Mouse (Mus musculus) hindbrain, embryonic 14.5 days (tissue): ENCODE data around the gene Cdh4. TPM values are rescaled to one million over a fixed set of nuclear protein-coding genes. Genes with fewer than 3 reads are reported as not detected.

ENCODE experiments used
- ATAC-seq: fragments of 200-750 bp; cut with Nextera tagmentation; 2 replicates; pipeline ENCODE4 v1.8.0; 2017; ENCODE audit warnings: moderate number of reproducible peaks, mild to moderate bottlenecking, moderate TSS enrichment, moderate library complexity; ENCODE audit not compliant: low FRiP score
- DNase-seq: peaks from one replicate; pipeline ENCODE4 v3.0.0-alpha.2; 2015; ENCODE audit warnings: low spot score
- H3K27ac ChIP-seq: fragments of 300-500 bp; sonication (generic); 2 replicates; pipeline ENCODE4 v1.5.1; 2014; ENCODE audit warnings: mild to moderate bottlenecking, moderate library complexity
- H3K27me3 ChIP-seq: fragments of 300-500 bp; sonication (generic); 2 replicates; pipeline ENCODE4 v1.6.1; 2014; ENCODE audit warnings: mild to moderate bottlenecking, low read length, mixed read lengths; ENCODE audit not compliant: control insufficient read depth, insufficient read depth
- H3K36me3 ChIP-seq: fragments of 300-500 bp; sonication (generic); replicated peaks from 2 replicates; pipeline ENCODE4 v1.6.1; 2014; ENCODE audit not compliant: control insufficient read depth, insufficient read depth
- H3K4me1 ChIP-seq: fragments of 300-500 bp; sonication (generic); replicated peaks from 2 replicates; pipeline ENCODE4 v1.6.1; 2014; ENCODE audit warnings: antibody characterized with exemption, low read length, mixed read lengths; ENCODE audit not compliant: control insufficient read depth, insufficient read depth
- H3K4me2 ChIP-seq: fragments of 300-500 bp; sonication (generic); replicated peaks from 2 replicates; pipeline ENCODE4 v1.6.1; 2014; ENCODE audit warnings: mild to moderate bottlenecking, moderate library complexity
- H3K4me3 ChIP-seq: fragments of 300-500 bp; sonication (generic); replicated peaks from 2 replicates; pipeline ENCODE4 v1.5.1; 2014; ENCODE audit warnings: mild to moderate bottlenecking, low read length
- H3K9ac ChIP-seq: fragments of 300-500 bp; sonication (generic); 2 replicates; pipeline ENCODE4 v1.6.1; 2014
- H3K9me3 ChIP-seq: fragments of 300-500 bp; sonication (generic); 2 replicates; pipeline ENCODE4 v1.6.1; 2016; ENCODE audit warnings: low read length; ENCODE audit not compliant: control insufficient read depth
- WGBS: fragments of 180-500 bp; shearing (Covaris S2); extraction: QIAGEN DNeasy Blood & Tissue Kit; methylation state at CpG from one replicate; pipeline ENCODE4 v1.1.7; 2014; 5-methylcytosine and 5-hydroxymethylcytosine counted together
- polyA plus RNA-seq: library from polyadenylated mRNA; unstranded; fragments of >200 nt; fragmentation: Nextera tagmentation; extraction: Ambion mirVana; gene quantifications from 2 replicates; pipeline ENCODE4 v1.2.1, GENCODE M21; 2014

Gene Cdh4
- polyA plus RNA-seq, 1 experiment from 2014 or later: 32.8 TPM

DNA sequence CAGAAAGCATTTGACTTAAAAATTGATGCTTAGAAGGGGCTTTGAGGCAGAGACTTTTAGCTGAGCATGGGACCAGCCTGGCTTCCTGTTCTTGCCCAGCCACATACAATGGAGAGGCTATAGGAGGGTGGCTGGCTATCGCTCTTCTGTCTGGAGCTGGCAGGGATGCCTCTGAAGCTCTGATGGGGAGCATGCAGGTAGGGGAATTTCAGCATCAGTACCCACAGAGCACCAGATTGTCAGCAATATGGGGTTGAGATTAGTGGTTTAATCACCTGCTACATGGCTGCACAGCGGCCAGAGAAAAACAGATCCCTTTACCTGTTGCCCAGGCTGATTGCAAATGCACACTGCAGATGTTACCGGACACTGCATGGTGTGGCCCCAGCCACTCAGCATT is 264.4 kb downstream of the Cdh4 start:
- Histone ChIP-seq H3K9ac (no peak overlapping the region), H3K9me3 (no peaks in the 10 kb centered on the region), H3K4me1 (0 out of 2 replicates have a peak, but pooled peaks cover 3% of the 10 kb centered on the region), H3K4me2 (no peak overlapping the region), H3K36me3 (no peaks in the 10 kb centered on the region), H3K4me3 (no peak overlapping the region), H3K27me3 (no peaks in the 10 kb centered on the region), H3K27ac (no peak overlapping the region)
- WGBS: 83% methylated on average over 3 of the region's 3 CpGs
- DNase-seq (no peak), ATAC-seq (no peak)

DNA sequence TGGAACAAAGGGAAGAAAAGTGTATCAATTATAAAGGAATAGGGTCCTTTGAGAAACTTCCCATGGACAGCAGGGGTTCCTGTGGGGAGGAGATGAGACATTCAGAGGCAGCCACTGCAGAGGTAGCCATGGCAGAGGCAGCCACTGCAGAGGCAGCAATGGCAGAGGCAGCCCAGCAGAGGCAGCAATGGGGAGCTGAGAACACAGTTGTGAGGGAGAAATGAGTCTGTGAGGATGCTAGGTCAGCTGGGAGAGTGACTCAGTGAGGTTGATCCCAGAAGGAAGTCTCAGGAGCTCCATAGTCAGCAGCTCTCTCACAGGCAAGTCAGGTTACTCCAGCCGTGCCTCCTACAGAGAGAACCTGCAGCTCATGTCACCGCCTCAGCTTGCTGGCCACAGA is 266.9 kb downstream of the Cdh4 start:
- no peak for DNase-seq

GRCm38 (mm10) chr2:179712690-179713089 is 270.5 kb downstream of the Cdh4 start:
- H3K4me3 ChIP-seq: no peak overlapping the region
- H3K36me3 ChIP-seq: no peaks in the 10 kb centered on the region
- H3K9ac ChIP-seq: no peak overlapping the region
- H3K4me1 ChIP-seq: peaks cover 9% of the 10 kb centered on the region; the same call in 1 of the 2 replicates
- WGBS: 70% methylated on average over 7 of the region's 7 CpGs
- H3K9me3 ChIP-seq: no peaks in the 10 kb centered on the region
- H3K27ac ChIP-seq: no peak overlapping the region
- DNase-seq: no peak
- no peak overlapping the region for H3K4me2 ChIP-seq
- no peaks in the 10 kb centered on the region for H3K27me3 ChIP-seq
- no peak for ATAC-seq

More for the DNA sequence above, 266.9 kb downstream of the Cdh4 start:
- no peak overlapping the region for H3K4me2 ChIP-seq
- no peak for ATAC-seq
- H3K36me3 ChIP-seq: no peaks in the 10 kb centered on the region
- WGBS: 96% methylated on average over 2 of the region's 2 CpGs
- no peak overlapping the region for H3K27ac ChIP-seq
- no peaks in the 10 kb centered on the region for H3K27me3 ChIP-seq
- H3K9me3 ChIP-seq: no peaks in the 10 kb centered on the region
- no peak overlapping the region for H3K4me3 ChIP-seq
- peaks cover 12% of the 10 kb centered on the region; the same call in 1 of the 2 replicates for H3K4me1 ChIP-seq
- no peak overlapping the region for H3K9ac ChIP-seq

- H3K27ac ChIP-seq: no peak overlapping the region
Measured at GRCm38 (mm10) chr2:179713326-179713725, 271.1 kb downstream of the Cdh4 start.

DNA sequence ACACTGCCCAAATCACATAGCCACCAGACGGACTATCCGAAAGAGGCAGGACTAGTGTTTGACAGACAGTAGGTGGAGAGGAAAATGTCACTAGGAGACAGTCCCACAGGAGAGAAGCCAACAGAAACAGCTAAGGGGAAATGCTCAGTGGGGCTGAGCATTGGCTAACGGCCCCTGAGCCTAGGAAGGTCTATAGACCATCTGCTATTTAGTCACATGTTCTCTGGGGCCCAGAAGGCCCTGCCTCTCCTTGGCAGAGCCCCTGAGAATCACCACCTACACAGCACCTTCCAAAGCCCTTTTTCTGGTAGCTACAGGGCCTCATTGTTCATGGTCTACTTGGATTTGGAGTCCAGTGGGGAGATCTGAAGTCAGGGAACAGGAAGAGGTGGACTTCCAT is 271.9 kb downstream of the Cdh4 start:
- Histone ChIP-seq H3K9ac (no peak overlapping the region), H3K4me2 (no peak overlapping the region), H3K4me1 (peaks cover 9% of the 10 kb centered on the region; the same call in 1 of the 2 replicates), H3K27me3 (no peaks in the 10 kb centered on the region), H3K27ac (no peak overlapping the region), H3K9me3 (no peaks in the 10 kb centered on the region), H3K36me3 (no peaks in the 10 kb centered on the region), H3K4me3 (no peak overlapping the region)
- DNase-seq (no peak), ATAC-seq (no peak)
- WGBS: 74% methylated on average over 3 of the region's 3 CpGs

More at GRCm38 (mm10) chr2:179713326-179713725, 271.1 kb downstream of the Cdh4 start:
- H3K4me1 ChIP-seq: peaks cover 9% of the 10 kb centered on the region; the same call in 1 of the 2 replicates
- no peak overlapping the region for H3K4me2 ChIP-seq
- no peak overlapping the region for H3K9ac ChIP-seq
- H3K4me3 ChIP-seq: no peak overlapping the region
- no peaks in the 10 kb centered on the region for H3K36me3 ChIP-seq
- no peaks in the 10 kb centered on the region for H3K9me3 ChIP-seq
- no peaks in the 10 kb centered on the region for H3K27me3 ChIP-seq
- ATAC-seq (no peak), DNase-seq (no peak)
- 89% methylated on average over 4 of the region's 4 CpGs for WGBS

GRCm38 (mm10) chr2:179715375-179715774 is 273.1 kb downstream of the Cdh4 start:
- Histone ChIP-seq H3K36me3 (no peaks in the 10 kb centered on the region), H3K4me3 (no peak overlapping the region), H3K4me1 (peaks cover 9% of the 10 kb centered on the region; the same call in 1 of the 2 replicates), H3K27me3 (no peaks in the 10 kb centered on the region), H3K9me3 (no peaks in the 10 kb centered on the region), H3K9ac (no peak overlapping the region), H3K27ac (no peak overlapping the region), H3K4me2 (no peak overlapping the region)
- DNase-seq: no peak
- no peak for ATAC-seq
- 97% methylated on average over 1 of the region's 1 CpGs for WGBS

DNA sequence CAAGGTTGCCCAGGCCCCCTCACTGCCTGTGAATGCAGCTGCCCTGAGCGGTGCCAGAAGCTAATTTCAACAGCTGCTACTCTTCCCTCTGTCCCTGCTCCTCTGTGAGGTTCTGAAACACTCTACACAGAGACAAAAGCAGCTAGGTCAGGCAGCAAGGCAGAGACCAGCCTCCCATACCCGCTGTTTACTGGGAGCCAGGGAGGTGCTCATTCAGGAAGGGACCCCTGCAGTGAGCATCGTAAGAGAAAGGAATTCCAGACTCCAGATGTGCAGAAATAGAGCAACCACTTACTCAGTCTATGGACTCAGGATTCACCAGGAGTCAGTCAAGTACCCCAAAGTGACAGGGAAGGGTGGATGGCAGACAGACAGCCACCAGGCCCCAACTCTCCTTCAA is 278.1 kb downstream of the Cdh4 start:
- no peaks in the 10 kb centered on the region for H3K27me3 ChIP-seq
- ATAC-seq: no peak
- H3K4me2 ChIP-seq: no peak overlapping the region
- DNase-seq: no peak
- no peak overlapping the region for H3K27ac ChIP-seq
- no peaks in the 10 kb centered on the region for H3K9me3 ChIP-seq
- 26% methylated on average over 3 of the region's 3 CpGs for WGBS
- H3K4me1 ChIP-seq: no peaks in the 10 kb centered on the region
- no peaks in the 10 kb centered on the region for H3K36me3 ChIP-seq
- H3K9ac ChIP-seq: no peak overlapping the region
- no peak overlapping the region for H3K4me3 ChIP-seq

- 49% methylated on average over 18 of the region's 18 CpGs for WGBS
- Histone ChIP-seq H3K36me3 (no peaks in the 10 kb centered on the region), H3K4me3 (no peak overlapping the region), H3K4me1 (no peaks in the 10 kb centered on the region), H3K27me3 (no peaks in the 10 kb centered on the region), H3K9me3 (no peaks in the 10 kb centered on the region), H3K27ac (no peak overlapping the region), H3K9ac (no peak overlapping the region), H3K4me2 (no peak overlapping the region)
- ATAC-seq: no peak
- no peak for DNase-seq
Measured at GRCm38 (mm10) chr2:179721534-179722516, 279.6 kb downstream of the Cdh4 start.

GRCm38 (mm10) chr2:179722776-179723386 is 280.6 kb downstream of the Cdh4 start:
- ATAC-seq: 0 out of 2 replicates have a peak, but pooled peaks have one; percentile 28
- H3K4me1 ChIP-seq: no peaks in the 10 kb centered on the region
- no peak overlapping the region for H3K4me3 ChIP-seq
- H3K9me3 ChIP-seq: no peaks in the 10 kb centered on the region
- 69% methylated on average over 4 of the region's 4 CpGs for WGBS
- no peaks in the 10 kb centered on the region for H3K27me3 ChIP-seq
- H3K27ac ChIP-seq: no peak overlapping the region
- no peaks in the 10 kb centered on the region for H3K36me3 ChIP-seq
- DNase-seq: no peak
- no peak overlapping the region for H3K9ac ChIP-seq
- H3K4me2 ChIP-seq: no peak overlapping the region
